In genomic region chr8:105406416-105406815, GRCm38 (mm10) we compare ENCODE assay signal across 14 mouse cellular contexts. TPM values are rescaled to one million over a fixed set of nuclear protein-coding genes. Genes with fewer than 3 reads are reported as not detected.
DNase-seq lines count a peak whose midpoint lies in the region; ATAC-seq and TF ChIP-seq lines count a peak whose summit lies in the region.
"Had no signal": no experiment of that assay in that cellular context is flagged by ENCODE, and none has a peak within 500 bp of the region (broad histone marks: within the 10 kb centered on the region; RNA-seq: fewer than 3 reads in every experiment).

No protein-coding gene starts in this region.

- H3K4me1 ChIP-seq in forebrain, postnatal 0 days (ENCODE audit: insufficient read depth): 0 out of 2 replicates have a peak, but pooled peaks cover 3% of the 10 kb centered on the region
- H3K4me1 ChIP-seq: limb, embryonic 12.5 days had no signal

- peak; percentile 30 to 38 for DNase-seq in left cerebral cortex, postnatal 14 days (ENCODE audit: low spot score in 2 of 2)
- DNase-seq in left cerebral cortex, adult 11 months (ENCODE audit: low spot score): no peak
- DNase-seq in forebrain, postnatal 0 days: peak; percentile 80
- DNase-seq in layer of hippocampus, adult 9-11 months: peak; percentile 22
- peak; percentile 15 for DNase-seq in right cerebral cortex, postnatal 4 days
- DNase-seq: adrenal gland, postnatal 14 days; cerebellum, adult 11-12 months; gastrocnemius, postnatal 36 days had no signal

- H3K4me3 ChIP-seq in forebrain, postnatal 0 days (ENCODE audit: low read depth, low read length): no peak overlapping the region
- H3K4me3 ChIP-seq: limb, embryonic 12.5 days had no signal

- no peak for TF ChIP-seq CTCF in forebrain, postnatal 0 days (IDR thresholded peaks at IDR 0.05; ENCODE audit: low read depth)

- H3K27ac ChIP-seq in forebrain, postnatal 0 days (ENCODE audit: low read depth, low read length): no peak overlapping the region
- H3K27ac ChIP-seq: limb, embryonic 12.5 days; macrophage had no signal

- no peaks in the 10 kb centered on the region for H3K9me3 ChIP-seq in forebrain, postnatal 0 days (ENCODE audit: low read length)
- H3K9me3 ChIP-seq: limb, embryonic 12.5 days had no signal

- H3K4me2 ChIP-seq in forebrain, postnatal 0 days (ENCODE audit: low read depth): no peak overlapping the region
- H3K4me2 ChIP-seq: limb, embryonic 12.5 days had no signal

- 32% methylated on average over 10 of the region's 10 CpGs for WGBS in forebrain, postnatal 0 days

- H3K27me3 ChIP-seq in forebrain, postnatal 0 days (ENCODE audit: insufficient read depth, low read length): no peaks in the 10 kb centered on the region
- H3K27me3 ChIP-seq: limb, embryonic 12.5 days had no signal

- ATAC-seq in forebrain, postnatal 0 days: peak; percentile 85
- ATAC-seq in erythroblast, adult 5-6 weeks (replicated peaks; ENCODE audit: low FRiP score, poor library complexity, severe bottlenecking): no peak
- no peak for ATAC-seq in megakaryocyte-erythroid progenitor cell, adult 5-6 weeks (replicated peaks; ENCODE audit: low FRiP score, low TSS enrichment, poor library complexity, severe bottlenecking)
- ATAC-seq: hindbrain, embryonic 16.5 days had no signal

- no peak overlapping the region for H3K9ac ChIP-seq in forebrain, postnatal 0 days
- H3K9ac ChIP-seq: limb, embryonic 12.5 days had no signal

- no peaks in the 10 kb centered on the region for H3K36me3 ChIP-seq in forebrain, postnatal 0 days (ENCODE audit: insufficient read depth)
- H3K36me3 ChIP-seq: limb, embryonic 12.5 days had no signal

- intact Hi-C loops in left cerebral cortex, postnatal 14 days (cut with DNase I): no loop called here

RNA-seq across cellular contexts. Expression of gene Kctd19, which starts 6.9 kb away (rescaled TPM):
- not detected for total RNA-seq in left cerebral cortex, postnatal 14 days (2021)
- 0.10 and 0.15 TPM in 2 replicates for total RNA-seq in forebrain, postnatal 0 days (2014; rRNA removed)
- polyA plus RNA-seq in forebrain, postnatal 0 days (2015; fragmentation: Nextera tagmentation; extraction: Ambion mirVana): 0.16 and 0.19 TPM in 2 replicates
- total RNA-seq in erythroblast, adult 5-6 weeks (2015; ENCODE audit: low replicate concordance): not detected in 2 replicates
- not detected in 2 replicates for total RNA-seq in erythroblast, adult 5-6 weeks (2017; ENCODE audit: low replicate concordance)
- not detected in 2 replicates for total RNA-seq in megakaryocyte-erythroid progenitor cell, adult 5-6 weeks (2014; fragmentation: Nextera tagmentation)
- not detected in 2 replicates for total RNA-seq in megakaryocyte-erythroid progenitor cell, adult 5-6 weeks (2017)
- total RNA-seq: gastrocnemius, postnatal 36 days had no signal
- polyA plus RNA-seq: hindbrain, embryonic 16.5 days; kidney, embryonic 16.5 days; limb, embryonic 12.5 days; macrophage had no signal

RNA-seq across cellular contexts. Expression of gene Lrrc36, which starts 7.0 kb away (rescaled TPM):
- total RNA-seq in left cerebral cortex, postnatal 14 days (2021): under 1 TPM in 1 of 2 experiments, not detected in 1; 0.40 TPM
- total RNA-seq in forebrain, postnatal 0 days (2014; rRNA removed): 1.7 and 1.8 TPM in 2 replicates
- polyA plus RNA-seq in forebrain, postnatal 0 days (2015; fragmentation: Nextera tagmentation; extraction: Ambion mirVana): 0.40 and 1.1 TPM in 2 replicates
- 0.96 TPM in 1 of 2 replicates, not detected in the other for total RNA-seq in erythroblast, adult 5-6 weeks (2015; ENCODE audit: low replicate concordance)
- 0.56 and 0.85 TPM in 2 replicates for total RNA-seq in erythroblast, adult 5-6 weeks (2017; ENCODE audit: low replicate concordance)
- 0.61 and 1.5 TPM in 2 replicates for total RNA-seq in megakaryocyte-erythroid progenitor cell, adult 5-6 weeks (2014; fragmentation: Nextera tagmentation)
- total RNA-seq in megakaryocyte-erythroid progenitor cell, adult 5-6 weeks (2017): 0.46 TPM in 1 of 2 replicates, not detected in the other
- polyA plus RNA-seq: macrophage had no signal

RNA-seq across cellular contexts. Expression of gene Plekhg4, which starts 33.3 kb away (rescaled TPM):
- total RNA-seq in left cerebral cortex, postnatal 14 days (2021): 1 to 10 TPM; 1.7 to 4.9 TPM
- 4.2 and 4.5 TPM in 2 replicates for total RNA-seq in forebrain, postnatal 0 days (2014; rRNA removed)
- 0.70 and 0.77 TPM in 2 replicates for polyA plus RNA-seq in forebrain, postnatal 0 days (2015; fragmentation: Nextera tagmentation; extraction: Ambion mirVana)
- total RNA-seq in erythroblast, adult 5-6 weeks (2015; ENCODE audit: low replicate concordance): not detected in 2 replicates
- total RNA-seq in erythroblast, adult 5-6 weeks (2017; ENCODE audit: low replicate concordance): not detected in 2 replicates
- not detected in 2 replicates for total RNA-seq in megakaryocyte-erythroid progenitor cell, adult 5-6 weeks (2014; fragmentation: Nextera tagmentation)
- not detected in 2 replicates for total RNA-seq in megakaryocyte-erythroid progenitor cell, adult 5-6 weeks (2017)
- polyA plus RNA-seq: macrophage had no signal

RNA-seq across cellular contexts. Expression of gene Slc9a5, which starts 57.8 kb away (rescaled TPM):
- total RNA-seq in left cerebral cortex, postnatal 14 days (2021): 10 to 100 TPM; 25.0 to 35.1 TPM
- 17.5 and 17.8 TPM in 2 replicates for total RNA-seq in forebrain, postnatal 0 days (2014; rRNA removed)
- 5.6 and 7.2 TPM in 2 replicates for polyA plus RNA-seq in forebrain, postnatal 0 days (2015; fragmentation: Nextera tagmentation; extraction: Ambion mirVana)
- total RNA-seq in erythroblast, adult 5-6 weeks (2015; ENCODE audit: low replicate concordance): 1.7 TPM in 1 of 2 replicates, not detected in the other
- not detected in 2 replicates for total RNA-seq in erythroblast, adult 5-6 weeks (2017; ENCODE audit: low replicate concordance)
- total RNA-seq in megakaryocyte-erythroid progenitor cell, adult 5-6 weeks (2014; fragmentation: Nextera tagmentation): 0.22 TPM in 1 of 2 replicates, not detected in the other
- 0.04 TPM in 1 of 2 replicates, not detected in the other for total RNA-seq in megakaryocyte-erythroid progenitor cell, adult 5-6 weeks (2017)

RNA-seq across cellular contexts. Expression of gene Fhod1, which starts 58.7 kb away (rescaled TPM):
- total RNA-seq in left cerebral cortex, postnatal 14 days (2021): 1 to 10 TPM; 2.8 to 2.9 TPM
- 1.4 and 2.1 TPM in 2 replicates for total RNA-seq in forebrain, postnatal 0 days (2014; rRNA removed)
- polyA plus RNA-seq in forebrain, postnatal 0 days (2015; fragmentation: Nextera tagmentation; extraction: Ambion mirVana): 0.15 and 0.30 TPM in 2 replicates
- total RNA-seq in erythroblast, adult 5-6 weeks (2015; ENCODE audit: low replicate concordance): 0.19 and 3.8 TPM in 2 replicates
- total RNA-seq in erythroblast, adult 5-6 weeks (2017; ENCODE audit: low replicate concordance): 0.56 and 1.0 TPM in 2 replicates
- 7.0 and 9.1 TPM in 2 replicates for total RNA-seq in megakaryocyte-erythroid progenitor cell, adult 5-6 weeks (2014; fragmentation: Nextera tagmentation)
- 0.99 and 8.2 TPM in 2 replicates for total RNA-seq in megakaryocyte-erythroid progenitor cell, adult 5-6 weeks (2017)
